Mouse (Mus musculus) G1E (cell line): Measurements from ENCODE around the gene Myom3. TPM values are rescaled to one million over a fixed set of nuclear protein-coding genes. Genes with fewer than 3 reads are reported as not detected.
A peak's percentile ranks its signal among the peaks of the same experiment; 100 is the strongest.

ENCODE experiments used
- ATAC-seq: 2 replicates; pipeline ENCODE4 v1.8.0; 2016; ENCODE audit warnings: mild to moderate bottlenecking; ENCODE audit not compliant: insufficient number of reproducible peaks, poor library complexity, low FRiP score, severe bottlenecking; ENCODE audit errors: extremely low read depth
- DNase-seq: peaks from one replicate; pipeline ENCODE4 v3.0.0; 2012; ENCODE audit warnings: low spot score
- H3K27me3 ChIP-seq: 2 replicates; pipeline ENCODE4 v1.6.1; 2012; ENCODE audit warnings: mild to moderate bottlenecking, low read length, inconsistent platforms; ENCODE audit not compliant: insufficient read depth
- H3K36me3 ChIP-seq: replicated peaks from 2 replicates; pipeline ENCODE3; 2012; ENCODE audit warnings: mild to moderate bottlenecking, inconsistent platforms
- H3K4me1 ChIP-seq: 2 replicates; pipeline ENCODE4 v1.6.1; 2012; ENCODE audit warnings: low read depth, low read length, inconsistent platforms, mixed read lengths; ENCODE audit not compliant: insufficient read depth
- H3K4me3 ChIP-seq: 2 replicates; pipeline ENCODE4 v1.5.1; 2012; ENCODE audit warnings: low read depth, mild to moderate bottlenecking, inconsistent platforms, low read length, moderate library complexity, mixed read lengths
- H3K9me3 ChIP-seq: replicated peaks from 2 replicates; pipeline ENCODE4 v1.6.1; 2012; ENCODE audit warnings: inconsistent platforms
- CTCF ChIP-seq: IDR thresholded peaks from 2 replicates; pipeline ENCODE4 v1.5.1; 2012; ENCODE audit warnings: low read depth, low read length, inconsistent platforms, mixed read lengths
- GATA1 ChIP-seq: IDR thresholded peaks from 2 replicates; pipeline ENCODE4 v1.6.1; 2012; ENCODE audit warnings: borderline replicate concordance, low read length, inconsistent platforms, mixed read lengths
- GATA2 ChIP-seq: IDR thresholded peaks from 2 replicates; pipeline ENCODE4 v1.6.1; 2012; ENCODE audit warnings: low read depth, low read length, inconsistent platforms, borderline replicate concordance
- POLR2AphosphoS5 ChIP-seq: IDR thresholded peaks from 2 replicates; pipeline ENCODE4 v1.6.1; 2012; ENCODE audit warnings: low read depth, low read length, inconsistent platforms; ENCODE audit not compliant: insufficient replicate concordance
- TAL1 ChIP-seq: conservative IDR thresholded peaks from 2 replicates; pipeline ENCODE4 v1.6.1; 2012; ENCODE audit warnings: low read depth, low read length, inconsistent platforms, mixed read lengths
- polyA plus RNA-seq: library from polyadenylated mRNA; stranded (reverse); fragments of >175 nt; gene quantifications from 2 replicates; pipeline ENCODE4 v1.2.3, GENCODE M21; 2012
- total RNA-seq, 2 experiments: library from RNA; stranded (forward) in 1 of 2; stranded (reverse) in 1 of 2; fragments of 200-1000 nt in 1 of 2; fragments of >200 nt in 1 of 2; fragmentation: Nextera tagmentation in 1 of 2; gene quantifications; 2 replicates each; pipeline ENCODE4 v1.2.3; 2014 to 2017

Gene Myom3
- total and polyA plus RNA-seq, 3 experiments: 0.11 TPM; not detected in 2

GRCm38 (mm10) chr4:135786581-135786980, 27.1 kb downstream of the Myom3 start:
- Histone ChIP-seq H3K4me3 (no peak overlapping the region), H3K27me3 (peaks cover 11% of the 10 kb centered on the region), H3K9me3 (peaks cover 3% of the 10 kb centered on the region), H3K36me3 (no peaks in the 10 kb centered on the region), H3K4me1 (no peaks in the 10 kb centered on the region)
- TF ChIP-seq GATA1 (no peak), POLR2AphosphoS5 (no peak), TAL1 (no peak), GATA2 (no peak), CTCF (no peak)
- DNase-seq (no peak), ATAC-seq (no peak)

DNA sequence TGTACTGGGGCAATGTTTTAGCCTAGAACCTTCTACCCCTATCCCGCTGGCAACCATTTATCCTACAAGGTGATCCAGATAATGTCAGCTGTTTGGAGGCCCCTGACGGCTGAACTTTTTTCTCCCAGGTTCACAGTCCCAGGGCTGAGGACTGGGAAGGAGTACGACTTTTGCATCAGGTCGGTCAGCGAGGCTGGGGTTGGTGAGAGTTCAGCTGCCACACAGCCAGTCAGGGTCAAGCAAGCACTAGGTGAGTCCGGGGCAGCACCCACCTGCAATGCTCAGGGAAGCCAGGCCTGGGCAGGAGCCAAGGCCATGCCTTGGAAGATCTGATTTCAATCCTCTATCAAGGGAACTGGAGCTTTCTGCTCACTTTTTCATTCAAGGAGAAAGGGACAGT, 27.8 kb downstream of the Myom3 start:
- ATAC-seq (no peak), DNase-seq (no peak)
- Histone ChIP-seq H3K36me3 (no peaks in the 10 kb centered on the region), H3K9me3 (peaks cover 3% of the 10 kb centered on the region), H3K27me3 (peaks cover 11% of the 10 kb centered on the region), H3K4me3 (no peak overlapping the region), H3K4me1 (no peaks in the 10 kb centered on the region)
- TF ChIP-seq GATA1: no peak
- no peak for TF ChIP-seq CTCF
- TF ChIP-seq GATA2: no peak
- TF ChIP-seq POLR2AphosphoS5: no peak
- TF ChIP-seq TAL1: no peak

DNA sequence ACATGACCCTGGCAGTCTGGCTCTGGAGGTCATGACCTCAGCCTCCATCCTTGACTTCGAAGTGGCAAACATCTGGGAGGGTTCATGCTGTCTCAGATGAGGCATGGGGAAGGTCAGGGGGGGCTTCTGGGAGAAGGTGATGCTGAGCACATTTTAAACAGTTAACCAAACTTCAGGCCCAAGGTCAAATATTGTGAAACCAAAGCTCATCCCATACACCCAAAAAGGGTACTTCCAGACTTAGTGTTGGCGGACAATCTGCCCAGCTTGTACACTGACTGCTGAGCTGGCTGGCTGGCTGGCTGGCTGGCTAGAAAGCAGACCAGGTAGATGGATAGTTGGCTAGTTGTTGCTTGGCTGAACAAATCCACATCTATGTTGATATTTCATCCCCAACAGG, 29.6 kb downstream of the Myom3 start:
- H3K36me3 ChIP-seq: no peaks in the 10 kb centered on the region
- DNase-seq: no peak
- no peaks in the 10 kb centered on the region for H3K4me1 ChIP-seq
- no peak for TF ChIP-seq GATA1
- ATAC-seq: no peak
- no peak overlapping the region for H3K4me3 ChIP-seq
- no peaks in the 10 kb centered on the region; the same call in 1 of the 2 replicates for H3K9me3 ChIP-seq
- peaks cover 13% of the 10 kb centered on the region for H3K27me3 ChIP-seq

DNA sequence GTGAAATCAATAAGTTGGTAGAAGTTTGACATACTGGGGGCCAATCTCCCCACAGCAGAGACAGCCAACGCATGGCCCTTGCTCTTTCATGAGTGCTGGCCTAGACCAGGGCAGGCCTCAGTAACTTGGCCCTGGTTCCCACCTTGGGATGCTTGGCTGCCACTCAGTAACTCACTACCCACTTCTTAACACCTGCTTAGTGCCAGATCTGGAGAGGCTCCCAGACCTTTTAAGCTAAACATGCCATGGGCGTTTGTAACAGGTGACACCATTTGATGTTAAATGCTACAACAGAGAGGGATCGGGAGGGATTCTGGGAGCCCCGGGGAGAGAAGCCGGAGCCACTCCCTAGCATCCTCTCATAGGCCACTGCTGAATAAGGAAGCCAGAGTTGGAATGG, 33.3 kb downstream of the Myom3 start:
- H3K4me3 ChIP-seq: no peak overlapping the region
- no peak for ATAC-seq
- no peaks in the 10 kb centered on the region; the same call in 1 of the 2 replicates for H3K4me1 ChIP-seq
- TF ChIP-seq TAL1: no peak
- DNase-seq: no peak
- peaks cover 28% of the 10 kb centered on the region for H3K27me3 ChIP-seq
- H3K9me3 ChIP-seq: no peaks in the 10 kb centered on the region
- no peaks in the 10 kb centered on the region for H3K36me3 ChIP-seq

GRCm38 (mm10) chr4:135797931-135798330, 38.4 kb downstream of the Myom3 start:
- DNase-seq: no peak
- H3K9me3 ChIP-seq: no peaks in the 10 kb centered on the region
- ATAC-seq: no peak
- peaks cover 3% of the 10 kb centered on the region; the same call in 1 of the 2 replicates for H3K4me1 ChIP-seq
- H3K4me3 ChIP-seq: no peak overlapping the region
- TF ChIP-seq GATA1 (no peak), POLR2AphosphoS5 (no peak), GATA2 (no peak), CTCF (no peak), TAL1 (no peak)
- no peaks in the 10 kb centered on the region for H3K36me3 ChIP-seq
- peaks cover 23% of the 10 kb centered on the region for H3K27me3 ChIP-seq

- Histone ChIP-seq H3K27me3 (peaks cover 15% of the 10 kb centered on the region; the same call in 1 of the 2 replicates), H3K36me3 (no peaks in the 10 kb centered on the region), H3K9me3 (peaks cover 4% of the 10 kb centered on the region), H3K4me3 (no peak overlapping the region), H3K4me1 (peaks cover 3% of the 10 kb centered on the region; the same call in 1 of the 2 replicates)
- ATAC-seq (peak; percentile 28; the same call in 1 of the 2 replicates), DNase-seq (peak; percentile 69)
- TF ChIP-seq CTCF: peak; percentile 82
- TF ChIP-seq POLR2AphosphoS5: no peak
- TF ChIP-seq GATA2: no peak
- no peak for TF ChIP-seq TAL1
- TF ChIP-seq GATA1: no peak
Observed at GRCm38 (mm10) chr4:135801543-135801942, 42.0 kb downstream of the Myom3 start.

GRCm38 (mm10) chr4:135803299-135803698, 43.8 kb downstream of the Myom3 start:
- DNase-seq (no peak), ATAC-seq (no peak)
- no peak overlapping the region for H3K4me3 ChIP-seq
- TF ChIP-seq GATA1 (no peak), CTCF (peak; percentile 52)
- peaks cover 8% of the 10 kb centered on the region; the same call in 1 of the 2 replicates for H3K27me3 ChIP-seq
- peaks cover 3% of the 10 kb centered on the region; the same call in 1 of the 2 replicates for H3K4me1 ChIP-seq
- peaks cover 4% of the 10 kb centered on the region for H3K9me3 ChIP-seq
- H3K36me3 ChIP-seq: no peaks in the 10 kb centered on the region
